Mouse (Mus musculus): ENCODE measurements around the gene Zfp598. TPM values are rescaled to one million over a fixed set of nuclear protein-coding genes. Genes with fewer than 3 reads are reported as not detected.

The Zfp598 gene
- polyA plus RNA-seq, 1 experiment from 2014 or later = 18.1 TPM

- no peak for DNase-seq (ENCODE audit: low spot score)
These were observed 35.7 kb upstream of the Zfp598 start for GRCm38 (mm10) chr17:24633831-24634230.

GRCm38 (mm10) chr17:24635024-24635423 is 34.5 kb upstream of the Zfp598 start:
- WGBS = 62% methylated on average over 4 of the region's 4 CpGs
- no peak for DNase-seq (ENCODE audit: low spot score)
- TF ChIP-seq CTCF (IDR thresholded peaks at IDR 0.05; ENCODE audit: low read depth) = no peak

More at GRCm38 (mm10) chr17:24633831-24634230, 35.7 kb upstream of the Zfp598 start:
- WGBS = 98% methylated on average over 11 of the region's 11 CpGs
- peak overlapping the region; percentile 94 for H3K27ac ChIP-seq
- no peak overlapping the region for H3K4me2 ChIP-seq (ENCODE audit: low read length)
- no peak overlapping the region for H3K9ac ChIP-seq (ENCODE audit: low read depth, low read length)
- ATAC-seq (replicated peaks; ENCODE audit: low FRiP score, low read depth) = no peak
- no peaks in the 10 kb centered on the region for H3K27me3 ChIP-seq (ENCODE audit: insufficient read depth, low read length)
- peaks cover 12% of the 10 kb centered on the region for H3K4me1 ChIP-seq (replicated peaks; ENCODE audit: insufficient read depth, low read length)
- H3K36me3 ChIP-seq (ENCODE audit: insufficient read depth, low read length) = peaks cover 18% of the 10 kb centered on the region
- no peaks in the 10 kb centered on the region for H3K9me3 ChIP-seq (replicated peaks; ENCODE audit: low read length)
- TF ChIP-seq CTCF (IDR thresholded peaks at IDR 0.05; ENCODE audit: low read depth) = no peak
- H3K4me3 ChIP-seq (replicated peaks; ENCODE audit: low read depth, low read length) = no peak overlapping the region

GRCm38 (mm10) chr17:24635694-24636093 is 33.8 kb upstream of the Zfp598 start:
- Histone ChIP-seq H3K36me3 (ENCODE audit: insufficient read depth, low read length) (peaks cover 8% of the 10 kb centered on the region; the same call in 1 of the 2 replicates), H3K4me2 (ENCODE audit: low read length) (no peak overlapping the region), H3K27me3 (ENCODE audit: insufficient read depth, low read length) (no peaks in the 10 kb centered on the region), H3K4me3 (replicated peaks; ENCODE audit: low read depth, low read length) (no peak overlapping the region), H3K9ac (ENCODE audit: low read depth, low read length) (no peak overlapping the region), H3K4me1 (replicated peaks; ENCODE audit: insufficient read depth, low read length) (peaks cover 22% of the 10 kb centered on the region), H3K9me3 (replicated peaks; ENCODE audit: low read length) (no peaks in the 10 kb centered on the region), H3K27ac (no peak overlapping the region)
- DNase-seq (ENCODE audit: low spot score) (no peak), ATAC-seq (replicated peaks; ENCODE audit: low FRiP score, low read depth) (no peak)
- WGBS = 91% methylated on average over 5 of the region's 5 CpGs
- TF ChIP-seq CTCF (IDR thresholded peaks at IDR 0.05; ENCODE audit: low read depth) = no peak

More at GRCm38 (mm10) chr17:24635024-24635423, 34.5 kb upstream of the Zfp598 start:
- H3K4me1 ChIP-seq (replicated peaks; ENCODE audit: insufficient read depth, low read length) = peaks cover 21% of the 10 kb centered on the region
- H3K9me3 ChIP-seq (replicated peaks; ENCODE audit: low read length) = no peaks in the 10 kb centered on the region
- H3K4me3 ChIP-seq (replicated peaks; ENCODE audit: low read depth, low read length) = no peak overlapping the region
- no peak overlapping the region for H3K4me2 ChIP-seq (ENCODE audit: low read length)
- no peak for ATAC-seq (replicated peaks; ENCODE audit: low FRiP score, low read depth)
- peaks cover 12% of the 10 kb centered on the region for H3K36me3 ChIP-seq (ENCODE audit: insufficient read depth, low read length)
- no peaks in the 10 kb centered on the region for H3K27me3 ChIP-seq (ENCODE audit: insufficient read depth, low read length)
- no peak overlapping the region for H3K27ac ChIP-seq
- no peak overlapping the region for H3K9ac ChIP-seq (ENCODE audit: low read depth, low read length)

GRCm38 (mm10) chr17:24636781-24637481 is 32.6 kb upstream of the Zfp598 start:
- 74% methylated on average over 5 of the region's 5 CpGs for WGBS
- Histone ChIP-seq H3K4me2 (ENCODE audit: low read length) (no peak overlapping the region), H3K9me3 (replicated peaks; ENCODE audit: low read length) (no peaks in the 10 kb centered on the region), H3K27ac (no peak overlapping the region), H3K4me3 (replicated peaks; ENCODE audit: low read depth, low read length) (no peak overlapping the region), H3K36me3 (ENCODE audit: insufficient read depth, low read length) (peaks cover 11% of the 10 kb centered on the region; the same call in 1 of the 2 replicates), H3K27me3 (ENCODE audit: insufficient read depth, low read length) (no peaks in the 10 kb centered on the region), H3K4me1 (replicated peaks; ENCODE audit: insufficient read depth, low read length) (peaks cover 17% of the 10 kb centered on the region), H3K9ac (ENCODE audit: low read depth, low read length) (no peak overlapping the region)
- ATAC-seq (replicated peaks; ENCODE audit: low FRiP score, low read depth) (no peak), DNase-seq (ENCODE audit: low spot score) (no peak)
- TF ChIP-seq CTCF (IDR thresholded peaks at IDR 0.05; ENCODE audit: low read depth) = no peak

- no peak for TF ChIP-seq CTCF (IDR thresholded peaks at IDR 0.05; ENCODE audit: low read depth)
- Histone ChIP-seq H3K36me3 (ENCODE audit: insufficient read depth, low read length) (peaks cover 16% of the 10 kb centered on the region; the same call in 1 of the 2 replicates), H3K9ac (ENCODE audit: low read depth, low read length) (no peak overlapping the region), H3K4me3 (replicated peaks; ENCODE audit: low read depth, low read length) (no peak overlapping the region), H3K4me1 (replicated peaks; ENCODE audit: insufficient read depth, low read length) (peaks cover 12% of the 10 kb centered on the region; the same call in 1 of the 2 replicates), H3K27me3 (ENCODE audit: insufficient read depth, low read length) (no peaks in the 10 kb centered on the region), H3K27ac (peak overlapping the region; percentile 80; the same call in 1 of the 2 replicates), H3K4me2 (ENCODE audit: low read length) (no peak overlapping the region), H3K9me3 (replicated peaks; ENCODE audit: low read length) (no peaks in the 10 kb centered on the region)
- DNase-seq (ENCODE audit: low spot score) (no peak), ATAC-seq (replicated peaks; ENCODE audit: low FRiP score, low read depth) (no peak)
- WGBS = 81% methylated on average over 4 of the region's 4 CpGs
These were observed 31.3 kb upstream of the Zfp598 start for GRCm38 (mm10) chr17:24638214-24638613.

- DNase-seq (ENCODE audit: low spot score) (peak; percentile 89), ATAC-seq (replicated peaks; ENCODE audit: low FRiP score, low read depth) (peak; percentile 78)
- peak overlapping the region; percentile 80 for H3K27ac ChIP-seq
- TF ChIP-seq CTCF (IDR thresholded peaks at IDR 0.05; ENCODE audit: low read depth) = no peak
- H3K4me2 ChIP-seq (ENCODE audit: low read length) = no peak overlapping the region
- WGBS = 25% methylated on average over 9 of the region's 9 CpGs
- no peaks in the 10 kb centered on the region for H3K9me3 ChIP-seq (replicated peaks; ENCODE audit: low read length)
- H3K27me3 ChIP-seq (ENCODE audit: insufficient read depth, low read length) = no peaks in the 10 kb centered on the region
- H3K4me1 ChIP-seq (replicated peaks; ENCODE audit: insufficient read depth, low read length) = peaks cover 15% of the 10 kb centered on the region; the same call in 1 of the 2 replicates
- H3K4me3 ChIP-seq (replicated peaks; ENCODE audit: low read depth, low read length) = no peak overlapping the region
- 0 out of 2 replicates have a peak overlapping the region, but pooled peaks have one; percentile 4 for H3K9ac ChIP-seq (ENCODE audit: low read depth, low read length)
- peaks cover 16% of the 10 kb centered on the region; the same call in 1 of the 2 replicates for H3K36me3 ChIP-seq (ENCODE audit: insufficient read depth, low read length)
These were observed 30.6 kb upstream of the Zfp598 start for GRCm38 (mm10) chr17:24638840-24639239.
